Mouse (Mus musculus): ENCODE measurements around the gene 2610528A11Rik. TPM values are rescaled to one million over a fixed set of nuclear protein-coding genes. Genes with fewer than 3 reads are reported as not detected.
A peak's percentile ranks its signal among the peaks of the same experiment; 100 is the strongest.

2610528A11Rik gene
- total RNA-seq, 2 experiments from 2014 or later, result not detected

DNA sequence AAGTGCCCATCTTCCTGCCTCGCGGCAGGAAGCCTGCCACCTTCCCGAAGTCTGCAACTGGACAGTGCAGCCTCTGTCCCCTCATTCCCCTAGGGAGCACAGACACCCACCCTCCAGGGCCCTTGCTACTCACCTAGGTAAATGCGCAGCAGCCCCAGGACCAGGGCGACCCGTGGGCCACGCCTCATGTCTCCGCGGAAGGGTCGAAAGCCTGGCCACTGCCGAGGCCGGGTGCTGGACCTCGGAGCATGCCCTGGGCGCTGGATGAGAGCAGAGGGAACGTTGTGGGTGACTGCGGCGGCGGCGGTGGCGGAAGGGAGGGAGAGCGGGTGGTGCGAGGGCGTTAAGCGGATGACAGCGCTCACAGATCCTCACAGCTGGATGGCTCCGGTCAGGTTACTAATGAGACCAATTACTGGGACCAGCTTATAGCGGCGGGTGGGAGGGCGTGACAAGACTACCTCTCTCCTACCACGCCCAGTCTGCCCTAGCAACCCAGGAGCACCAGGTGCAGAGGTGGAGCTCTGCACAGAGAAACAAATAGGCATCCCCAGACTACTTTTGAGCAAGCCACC is 15.8 kb downstream of the 2610528A11Rik start, which contains the start of gene Cdhr1:
TSS of gene Cdhr1 (minus strand) at position 392 of the 575 bp plus-strand sequence.
- intact Hi-C loops (cut with DNase I), result no loop called here
- DNase-seq, result no peak

DNA sequence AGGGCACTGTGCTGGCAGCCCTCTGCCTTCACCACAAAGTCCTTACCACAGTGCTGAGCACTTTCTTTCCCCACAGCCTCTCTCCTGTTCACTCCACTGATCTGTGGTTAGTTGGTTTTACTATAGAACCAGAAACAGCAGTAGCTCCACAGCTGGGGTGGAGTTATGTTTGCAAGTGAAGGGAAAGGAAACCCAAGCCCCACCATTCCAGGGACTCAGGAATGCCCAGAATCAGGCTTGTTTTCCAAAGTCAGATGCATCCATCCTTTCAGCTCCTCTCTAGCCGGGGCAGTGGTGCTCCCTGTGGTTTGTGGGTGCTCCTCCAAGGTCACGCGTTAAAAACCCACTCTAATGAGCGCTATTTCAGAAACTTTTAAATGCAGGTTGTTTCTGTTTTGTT is 18.3 kb downstream of the 2610528A11Rik start:
- no peak for DNase-seq
- intact Hi-C loops (cut with DNase I), result no loop called here

DNA sequence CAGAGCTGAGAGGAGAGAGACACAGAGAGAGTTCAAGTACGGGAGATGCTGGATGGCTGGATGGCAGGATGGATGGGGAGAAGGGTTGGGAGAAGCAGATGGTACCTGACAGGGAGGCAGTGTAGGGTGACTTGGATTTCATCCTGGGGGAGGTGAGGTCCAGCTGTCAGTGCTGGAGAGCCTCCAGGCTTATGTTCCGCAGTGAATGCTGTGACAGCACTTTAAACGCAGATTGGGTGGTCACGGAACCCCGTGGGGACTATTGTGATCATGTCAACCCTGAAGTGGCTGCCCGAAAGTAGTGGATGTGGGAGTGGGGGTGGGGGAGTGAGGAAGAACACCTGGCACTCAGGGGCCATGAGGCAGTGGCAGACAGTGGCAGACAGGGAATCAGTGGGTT is 19.4 kb downstream of the 2610528A11Rik start:
- intact Hi-C loops (cut with DNase I), result no loop called here
- no peak for DNase-seq

GRCm38 (mm10) chr14:37083755-37084154 is 30.1 kb downstream of the 2610528A11Rik start:
- no peak for DNase-seq
- intact Hi-C loops (cut with DNase I), result no loop called here

DNA sequence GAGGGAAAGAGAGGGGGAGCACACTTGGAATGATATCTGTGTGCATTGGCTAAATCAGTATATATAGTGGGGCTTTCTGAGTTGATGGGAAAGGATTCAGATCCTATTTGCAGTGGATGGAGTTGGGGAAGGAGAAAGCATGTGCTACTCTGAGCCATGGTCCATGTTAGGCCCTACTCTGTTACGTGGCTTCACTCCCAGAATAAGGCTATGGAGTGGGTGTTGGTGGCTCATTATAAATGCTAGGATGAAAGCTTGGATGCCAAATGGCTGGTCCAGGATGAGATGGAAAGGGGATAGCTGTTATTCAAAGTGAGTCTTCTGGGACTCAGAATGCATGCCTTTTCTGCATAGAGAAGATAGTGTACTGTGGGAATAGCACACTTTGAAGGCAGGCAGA is 33.1 kb downstream of the 2610528A11Rik start:
- DNase-seq, result no peak
- intact Hi-C loops (cut with DNase I), result no loop called here

DNA sequence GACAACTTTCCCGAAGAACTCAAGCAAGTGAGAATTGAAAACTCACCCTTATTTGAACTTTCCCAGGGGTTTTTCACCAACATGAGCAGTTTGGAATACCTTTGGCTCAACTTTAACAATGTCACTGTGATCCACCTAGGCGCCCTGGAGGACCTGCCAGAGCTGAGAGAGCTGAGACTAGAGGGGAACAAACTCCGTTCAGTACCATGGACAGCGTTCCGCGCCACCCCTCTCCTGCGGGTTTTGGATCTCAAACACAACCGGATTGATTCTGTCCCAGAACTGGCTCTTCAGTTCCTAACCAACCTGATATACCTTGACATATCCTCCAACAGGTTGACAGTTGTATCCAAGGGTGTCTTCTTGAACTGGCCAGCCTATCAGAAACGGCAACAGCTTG is 45.3 kb downstream of the 2610528A11Rik start:
- peak; percentile 68 to 71 for DNase-seq
- intact Hi-C loops (cut with DNase I), result no loop called here

DNA sequence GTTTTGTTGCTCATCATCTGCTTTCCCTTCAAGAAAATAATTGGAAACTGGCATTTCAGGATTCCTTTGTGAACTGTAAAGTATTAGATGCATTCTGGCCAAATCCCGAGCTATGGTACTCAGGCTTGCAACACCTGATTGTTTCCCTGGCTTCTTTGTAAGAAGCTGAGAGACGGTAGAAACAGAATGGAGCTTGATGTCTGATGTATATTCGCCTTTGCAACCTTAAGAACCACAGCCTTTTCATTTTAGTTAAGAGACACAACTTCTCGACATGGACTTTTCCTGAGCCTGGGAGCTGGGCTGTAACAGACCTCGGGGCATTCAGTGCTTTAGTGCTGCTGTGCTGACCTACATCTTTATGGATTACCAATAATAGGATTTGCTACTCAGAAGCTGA is 46.2 kb downstream of the 2610528A11Rik start, which contains the start of gene Lrit2:
TSS of gene Lrit2 (plus strand) at position 301 of the 400 bp plus-strand sequence.
- DNase-seq, result no peak
- intact Hi-C loops (cut with DNase I), result no loop called here

GRCm38 (mm10) chr14:37066636-37067035 is 47.2 kb downstream of the 2610528A11Rik start:
- no peak for DNase-seq
- intact Hi-C loops (cut with DNase I), result no loop called here

GRCm38 (mm10) chr14:37064849-37065248 is 49.0 kb downstream of the 2610528A11Rik start:
- no peak for DNase-seq
- intact Hi-C loops (cut with DNase I), result no loop called here

Other genes starting within 250 kb of the 2610528A11Rik start
- gene Ccser2, start 145.2 kb downstream of the 2610528A11Rik start, total RNA-seq (2021), result 100 to 1,000 TPM; 106 to 109 TPM
- not detected for gene Rgr, start 65.1 kb downstream of the 2610528A11Rik start, total RNA-seq (2021)
- gene Lrit1, start 59.2 kb downstream of the 2610528A11Rik start, total RNA-seq (2021), result under 1 TPM in 1 of 2 experiments, not detected in 1; 0.05 TPM
- not detected for gene Lrit2, start 46.1 kb downstream of the 2610528A11Rik start, total RNA-seq (2021)
- gene Cdhr1, start 15.7 kb downstream of the 2610528A11Rik start, total RNA-seq (2021), result under 1 TPM in 1 of 2 experiments, not detected in 1; 0.05 TPM
- gene Ghitm, start 21.2 kb upstream of the 2610528A11Rik start, total RNA-seq (2021), result 100 to 1,000 TPM; 567 to 610 TPM